Mouse (Mus musculus): ENCODE measurements around the gene Olfr960. TPM values are rescaled to one million over a fixed set of nuclear protein-coding genes. Genes with fewer than 3 reads are reported as not detected.

The Olfr960 gene
- total RNA-seq (2014; fragmentation: Nextera tagmentation): not detected in 2 replicates
- not detected in 2 replicates for total RNA-seq (2017)

GRCm38 (mm10) chr9:39621073-39621472, at the start of gene Olfr960:
Olfr960 (plus strand) TSS chr9:39621373.
- ATAC-seq (replicated peaks; ENCODE audit: poor library complexity, severe bottlenecking): no peak

- no peak for ATAC-seq (replicated peaks; ENCODE audit: poor library complexity, severe bottlenecking)
Measured at GRCm38 (mm10) chr9:39575469-39575868, 45.7 kb upstream of the Olfr960 start, which contains the start of gene Olfr959. Olfr959 (minus strand) TSS chr9:39575569.

- ATAC-seq (replicated peaks; ENCODE audit: poor library complexity, severe bottlenecking): no peak
Measured at GRCm38 (mm10) chr9:39577050-39577449, 44.1 kb upstream of the Olfr960 start.

GRCm38 (mm10) chr9:39602536-39603332, 18.4 kb upstream of the Olfr960 start:
- no peak for ATAC-seq (replicated peaks; ENCODE audit: poor library complexity, severe bottlenecking)

DNA sequence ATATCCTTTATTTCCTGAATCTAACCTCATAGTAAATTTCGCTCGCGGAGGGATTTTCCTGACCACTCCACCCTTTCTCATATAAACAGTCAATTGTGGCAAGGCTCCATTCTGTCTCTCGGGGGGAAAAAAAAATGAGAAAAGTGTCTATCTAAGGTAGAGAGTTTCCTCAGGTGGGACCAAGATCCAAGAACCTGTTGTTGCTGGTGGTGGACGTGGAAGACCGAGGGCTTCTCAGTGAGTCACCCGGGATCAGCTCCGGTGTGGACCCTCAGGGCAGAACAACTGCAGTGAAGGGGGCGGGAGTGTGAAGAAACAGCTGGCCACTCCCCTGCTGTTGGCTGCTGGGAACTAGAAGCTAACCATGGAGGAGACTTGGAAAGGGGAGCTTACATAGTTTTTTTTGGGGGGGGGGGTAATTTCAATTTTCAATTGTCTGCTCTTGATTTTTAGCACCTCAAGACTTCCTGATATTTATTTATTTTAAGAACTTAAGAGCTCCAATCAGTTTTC, 17.8 kb upstream of the Olfr960 start:
- ATAC-seq (replicated peaks; ENCODE audit: poor library complexity, severe bottlenecking): 0 out of 2 replicates have a peak, but pooled peaks have one; percentile 35

GRCm38 (mm10) chr9:39603999-39604453, 17.1 kb upstream of the Olfr960 start, which contains the start of gene AW551984:
AW551984 (minus strand) TSS chr9:39604403.
- no peak for ATAC-seq (replicated peaks; ENCODE audit: poor library complexity, severe bottlenecking)

- no peak for ATAC-seq (replicated peaks; ENCODE audit: poor library complexity, severe bottlenecking)
Measured at GRCm38 (mm10) chr9:39608497-39608896, 12.7 kb upstream of the Olfr960 start.

DNA sequence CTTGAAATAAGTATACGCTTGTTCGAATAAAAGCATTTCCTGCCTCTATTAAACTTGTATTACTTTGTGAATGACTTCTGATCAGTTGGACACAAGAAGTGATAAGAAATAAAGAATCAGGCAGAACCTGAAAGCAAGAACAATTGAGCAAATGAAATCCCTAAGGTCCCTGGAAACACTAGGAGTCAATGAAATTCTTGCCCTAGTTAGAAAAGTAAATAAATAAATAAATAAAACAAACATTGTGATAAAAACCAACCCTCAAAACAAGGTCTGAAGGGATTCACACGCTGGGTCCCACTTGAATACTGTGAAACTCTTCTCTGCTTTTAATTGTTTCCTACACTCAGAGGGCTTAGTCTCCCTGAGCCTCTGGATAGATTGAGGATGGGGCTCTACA, 10.8 kb upstream of the Olfr960 start, which contains the start of gene Olfr148:
Olfr148 (plus strand) TSS at position 301 of the 400 bp plus-strand sequence.
- ATAC-seq (replicated peaks; ENCODE audit: poor library complexity, severe bottlenecking): no peak

GRCm38 (mm10) chr9:39611953-39612352, 9.2 kb upstream of the Olfr960 start:
- ATAC-seq (replicated peaks; ENCODE audit: poor library complexity, severe bottlenecking): no peak

DNA sequence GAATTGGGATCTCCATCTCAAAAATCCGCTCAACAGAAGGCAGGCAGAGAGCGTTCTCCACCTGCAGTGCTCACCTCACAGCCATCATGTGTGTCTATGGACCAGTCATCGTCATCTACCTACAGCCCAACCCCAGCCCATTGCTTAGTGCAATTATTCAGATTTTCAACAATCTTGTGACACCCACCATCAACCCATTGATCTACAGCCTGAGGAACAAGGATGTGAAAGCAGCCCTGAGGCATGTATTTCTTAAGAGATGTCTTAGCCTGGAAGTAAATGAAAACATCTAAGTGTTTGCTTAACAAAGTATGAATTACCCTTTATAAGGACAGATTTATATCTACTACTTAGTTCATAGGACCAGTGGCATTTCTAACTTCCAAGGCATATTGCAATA, 2.6 kb downstream of the Olfr960 start:
- ATAC-seq (replicated peaks; ENCODE audit: poor library complexity, severe bottlenecking): peak; percentile 56; the same call in 1 of the 2 replicates

DNA sequence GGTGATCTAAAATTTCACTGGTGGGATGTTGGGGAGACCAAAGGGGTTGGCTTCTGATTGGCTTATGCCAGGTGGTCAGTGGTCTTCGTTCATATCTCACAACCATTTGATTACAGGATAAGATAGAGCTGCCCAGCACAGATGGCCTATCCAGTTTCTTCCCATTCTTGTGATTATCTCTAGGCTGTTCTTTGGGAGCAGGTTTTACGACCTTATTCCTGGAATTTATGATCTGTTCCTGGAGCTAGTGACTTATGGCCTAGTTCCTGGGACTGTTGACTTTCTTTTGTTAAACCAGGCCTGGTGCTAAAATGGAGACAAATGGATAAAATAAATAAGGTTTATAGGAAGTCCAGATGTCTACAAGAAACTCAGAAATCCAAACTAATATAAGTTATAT, 3.5 kb downstream of the Olfr960 start:
- ATAC-seq (replicated peaks; ENCODE audit: poor library complexity, severe bottlenecking): no peak

GRCm38 (mm10) chr9:39629069-39629468, 7.9 kb downstream of the Olfr960 start:
- ATAC-seq (replicated peaks; ENCODE audit: poor library complexity, severe bottlenecking): peak; percentile 93

GRCm38 (mm10) chr9:39633913-39634594, 12.9 kb downstream of the Olfr960 start:
- ATAC-seq (replicated peaks; ENCODE audit: poor library complexity, severe bottlenecking): no peak

- no peak for ATAC-seq (replicated peaks; ENCODE audit: poor library complexity, severe bottlenecking)
Measured at GRCm38 (mm10) chr9:39644785-39645184, 23.6 kb downstream of the Olfr960 start, which contains the start of gene Olfr961. Olfr961 (plus strand) TSS chr9:39645085.

DNA sequence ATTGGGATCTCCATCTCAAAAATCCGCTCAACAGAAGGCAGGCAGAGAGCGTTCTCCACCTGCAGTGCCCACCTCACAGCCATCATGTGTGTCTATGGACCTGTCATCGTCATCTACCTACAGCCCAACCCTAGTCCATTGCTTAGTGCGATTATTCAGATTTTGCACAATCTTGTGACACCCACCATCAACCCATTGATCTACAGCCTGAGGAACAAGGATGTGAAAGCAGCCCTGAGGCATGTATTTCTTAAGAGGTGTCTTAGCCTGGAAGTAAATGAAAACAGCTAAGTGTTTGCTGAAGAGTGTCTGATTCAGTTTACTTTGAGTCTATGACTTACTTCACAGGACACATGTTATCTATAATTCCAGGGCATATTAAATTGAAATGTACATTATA, 26.2 kb downstream of the Olfr960 start:
- peak; percentile 48; the same call in 1 of the 2 replicates for ATAC-seq (replicated peaks; ENCODE audit: poor library complexity, severe bottlenecking)

DNA sequence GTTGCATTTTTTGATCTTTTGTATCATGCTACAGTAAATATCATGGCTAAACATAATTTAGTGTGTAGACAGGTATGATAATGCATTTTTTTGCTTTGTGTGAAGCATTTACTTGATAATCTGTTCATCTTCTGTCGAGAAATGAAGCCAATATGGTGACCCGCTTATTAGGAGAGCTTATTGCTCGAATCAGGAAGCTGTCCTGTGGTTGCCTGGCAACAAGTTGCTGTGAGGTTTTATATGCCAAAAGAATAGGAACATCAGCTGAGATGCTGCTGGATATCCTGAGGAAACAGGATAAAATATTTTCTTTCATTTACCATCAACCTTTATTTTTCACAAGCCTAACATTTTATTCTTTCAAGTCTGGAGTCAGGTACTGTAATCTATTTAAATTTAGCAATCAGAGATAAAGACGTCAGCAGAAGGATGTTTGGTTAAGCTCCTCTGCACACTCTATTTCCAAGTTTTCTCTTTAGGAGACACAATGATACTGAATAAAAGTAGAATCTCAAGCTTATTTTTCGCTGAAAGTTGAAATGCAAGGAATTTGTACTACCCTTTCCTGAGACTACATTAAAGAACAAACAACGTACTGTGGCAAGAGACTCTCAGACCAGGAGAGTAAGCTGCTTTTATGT, 33.7 kb downstream of the Olfr960 start:
- ATAC-seq (replicated peaks; ENCODE audit: poor library complexity, severe bottlenecking): no peak

DNA sequence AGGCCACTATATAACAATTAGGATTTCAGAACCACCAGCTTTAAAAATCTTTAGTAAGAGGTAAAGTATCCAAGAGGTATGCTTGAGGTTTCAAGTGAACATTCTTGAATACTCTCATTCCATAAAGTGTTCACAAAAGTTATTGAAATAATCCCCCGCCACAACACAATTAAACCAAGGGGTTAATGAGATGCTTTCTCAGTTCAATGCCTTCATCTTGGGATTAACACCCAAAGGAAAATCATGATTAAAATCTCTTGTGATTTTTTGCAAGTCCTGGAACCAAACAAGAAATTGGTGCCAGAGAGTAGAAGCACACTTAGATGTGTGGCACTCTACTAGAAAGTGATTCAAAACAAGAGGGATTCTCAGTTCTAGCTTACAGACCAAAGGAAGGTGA, 45.7 kb downstream of the Olfr960 start, which contains the start of gene Olfr963:
Olfr963 (plus strand) TSS at position 301 of the 400 bp plus-strand sequence.
- no peak for ATAC-seq (replicated peaks; ENCODE audit: poor library complexity, severe bottlenecking)

DNA sequence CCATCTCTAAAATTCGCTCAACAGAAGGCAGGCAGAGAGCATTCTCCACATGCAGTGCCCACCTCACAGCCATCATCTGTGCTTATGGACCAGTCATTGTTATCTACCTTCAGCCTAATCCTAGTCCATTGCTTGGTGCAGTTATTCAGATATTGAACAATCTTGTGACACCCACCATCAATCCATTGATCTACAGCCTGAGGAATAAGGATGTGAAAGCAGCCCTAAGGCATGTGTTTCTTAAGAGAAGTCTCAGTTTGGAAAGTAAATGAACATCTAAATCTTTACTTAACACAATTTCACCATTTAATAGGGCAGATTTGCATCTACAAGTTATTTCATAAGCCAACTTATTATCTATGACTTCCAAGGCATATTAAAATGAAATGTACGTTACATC, 48.5 kb downstream of the Olfr960 start:
- ATAC-seq (replicated peaks; ENCODE audit: poor library complexity, severe bottlenecking): peak; percentile 58; the same call in 1 of the 2 replicates

All from granulocyte monocyte progenitor cell, adult 5-6 weeks (primary cell).